Mouse (Mus musculus): ENCODE data around the gene Ttc7. TPM values are rescaled to one million over a fixed set of nuclear protein-coding genes. Genes with fewer than 3 reads are reported as not detected.

Gene Ttc7
- polyA plus RNA-seq, 1 experiment from 2014 or later, result 2.3 TPM

- 90% methylated on average over 1 of the region's 1 CpGs for WGBS
- Histone ChIP-seq H3K4me2 (ENCODE audit: low read depth, low read length) (no peak overlapping the region), H3K27me3 (ENCODE audit: control insufficient read depth, insufficient read depth, low read length) (no peaks in the 10 kb centered on the region), H3K9me3 (replicated peaks; ENCODE audit: control insufficient read depth, low read length) (no peaks in the 10 kb centered on the region), H3K4me3 (ENCODE audit: low read depth, low read length) (no peak overlapping the region), H3K9ac (replicated peaks; ENCODE audit: low read length) (no peak overlapping the region), H3K27ac (replicated peaks; ENCODE audit: low read depth, low read length) (no peak overlapping the region), H3K36me3 (replicated peaks; ENCODE audit: control insufficient read depth, insufficient read depth, low read depth, low read length) (no peaks in the 10 kb centered on the region), H3K4me1 (ENCODE audit: control insufficient read depth, insufficient read depth, low read length) (no peaks in the 10 kb centered on the region)
- no peak for DNase-seq (ENCODE audit: low spot score)
- ATAC-seq (replicated peaks; ENCODE audit: insufficient number of reproducible peaks, low FRiP score, low TSS enrichment, low read depth), result no peak
Measured at GRCm38 (mm10) chr17:87321673-87322072, 39.0 kb downstream of the Ttc7 start.

DNA sequence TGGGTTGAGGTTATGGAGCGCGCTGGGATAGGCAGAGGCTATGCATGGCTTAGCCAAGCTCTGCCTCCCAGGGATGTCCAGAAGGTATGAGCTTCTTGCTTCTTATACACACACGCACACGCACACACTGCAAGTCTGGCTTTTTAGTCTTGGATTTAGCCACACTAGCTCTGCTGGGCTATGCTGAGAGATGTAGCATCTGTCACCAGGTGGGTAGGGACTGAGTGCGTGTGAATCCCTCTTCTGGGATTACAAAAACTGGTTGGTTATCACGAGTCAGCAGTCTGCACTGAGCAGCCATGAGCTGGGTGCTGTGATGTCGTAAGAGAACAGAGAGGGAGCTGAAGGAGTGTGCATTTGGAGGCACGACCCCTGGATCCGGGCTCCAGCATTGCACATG is 40.5 kb downstream of the Ttc7 start:
- Histone ChIP-seq H3K27me3 (ENCODE audit: control insufficient read depth, insufficient read depth, low read length) (no peaks in the 10 kb centered on the region), H3K4me3 (ENCODE audit: low read depth, low read length) (no peak overlapping the region), H3K27ac (replicated peaks; ENCODE audit: low read depth, low read length) (no peak overlapping the region), H3K9me3 (replicated peaks; ENCODE audit: control insufficient read depth, low read length) (no peaks in the 10 kb centered on the region), H3K4me1 (ENCODE audit: control insufficient read depth, insufficient read depth, low read length) (no peaks in the 10 kb centered on the region), H3K9ac (replicated peaks; ENCODE audit: low read length) (no peak overlapping the region), H3K36me3 (replicated peaks; ENCODE audit: control insufficient read depth, insufficient read depth, low read depth, low read length) (no peaks in the 10 kb centered on the region), H3K4me2 (ENCODE audit: low read depth, low read length) (no peak overlapping the region)
- no peak for DNase-seq (ENCODE audit: low spot score)
- 88% methylated on average over 9 of the region's 9 CpGs for WGBS
- no peak for ATAC-seq (replicated peaks; ENCODE audit: insufficient number of reproducible peaks, low FRiP score, low TSS enrichment, low read depth)

- no peaks in the 10 kb centered on the region for H3K9me3 ChIP-seq (replicated peaks; ENCODE audit: control insufficient read depth, low read length)
- no peaks in the 10 kb centered on the region for H3K36me3 ChIP-seq (replicated peaks; ENCODE audit: control insufficient read depth, insufficient read depth, low read depth, low read length)
- H3K4me2 ChIP-seq (ENCODE audit: low read depth, low read length), result no peak overlapping the region
- H3K9ac ChIP-seq (replicated peaks; ENCODE audit: low read length), result no peak overlapping the region
- peaks cover 1% of the 10 kb centered on the region; the same call in 1 of the 2 replicates for H3K4me1 ChIP-seq (ENCODE audit: control insufficient read depth, insufficient read depth, low read length)
- ATAC-seq (replicated peaks; ENCODE audit: insufficient number of reproducible peaks, low FRiP score, low TSS enrichment, low read depth), result no peak
- H3K4me3 ChIP-seq (ENCODE audit: low read depth, low read length), result no peak overlapping the region
- no peak overlapping the region for H3K27ac ChIP-seq (replicated peaks; ENCODE audit: low read depth, low read length)
- peaks cover 2% of the 10 kb centered on the region; the same call in 1 of the 2 replicates for H3K27me3 ChIP-seq (ENCODE audit: control insufficient read depth, insufficient read depth, low read length)
- no peak for DNase-seq (ENCODE audit: low spot score)
- WGBS, result 80% methylated on average over 15 of the region's 15 CpGs
Measured at GRCm38 (mm10) chr17:87325501-87325900, 42.8 kb downstream of the Ttc7 start.

- peaks cover 5% of the 10 kb centered on the region for H3K4me1 ChIP-seq (ENCODE audit: control insufficient read depth, insufficient read depth, low read length)
- H3K27me3 ChIP-seq (ENCODE audit: control insufficient read depth, insufficient read depth, low read length), result peaks cover 2% of the 10 kb centered on the region; the same call in 1 of the 2 replicates
- H3K36me3 ChIP-seq (replicated peaks; ENCODE audit: control insufficient read depth, insufficient read depth, low read depth, low read length), result no peaks in the 10 kb centered on the region
- no peak overlapping the region for H3K9ac ChIP-seq (replicated peaks; ENCODE audit: low read length)
- DNase-seq (ENCODE audit: low spot score) (peak; percentile 61), ATAC-seq (replicated peaks; ENCODE audit: insufficient number of reproducible peaks, low FRiP score, low TSS enrichment, low read depth) (0 out of 2 replicates have a peak, but pooled peaks have one; percentile 14)
- no peaks in the 10 kb centered on the region for H3K9me3 ChIP-seq (replicated peaks; ENCODE audit: control insufficient read depth, low read length)
- 26% methylated on average over 6 of the region's 6 CpGs for WGBS
- no peak overlapping the region for H3K27ac ChIP-seq (replicated peaks; ENCODE audit: low read depth, low read length)
- H3K4me2 ChIP-seq (ENCODE audit: low read depth, low read length), result no peak overlapping the region
- H3K4me3 ChIP-seq (ENCODE audit: low read depth, low read length), result no peak overlapping the region
Measured at GRCm38 (mm10) chr17:87326987-87327386, 44.3 kb downstream of the Ttc7 start.

- ATAC-seq (replicated peaks; ENCODE audit: insufficient number of reproducible peaks, low FRiP score, low TSS enrichment, low read depth) (no peak), DNase-seq (ENCODE audit: low spot score) (no peak)
- Histone ChIP-seq H3K4me1 (ENCODE audit: control insufficient read depth, insufficient read depth, low read length) (peaks cover 5% of the 10 kb centered on the region), H3K36me3 (replicated peaks; ENCODE audit: control insufficient read depth, insufficient read depth, low read depth, low read length) (no peaks in the 10 kb centered on the region), H3K4me2 (ENCODE audit: low read depth, low read length) (no peak overlapping the region), H3K27ac (replicated peaks; ENCODE audit: low read depth, low read length) (no peak overlapping the region), H3K9me3 (replicated peaks; ENCODE audit: control insufficient read depth, low read length) (no peaks in the 10 kb centered on the region), H3K4me3 (ENCODE audit: low read depth, low read length) (no peak overlapping the region), H3K9ac (replicated peaks; ENCODE audit: low read length) (no peak overlapping the region), H3K27me3 (ENCODE audit: control insufficient read depth, insufficient read depth, low read length) (peaks cover 2% of the 10 kb centered on the region; the same call in 1 of the 2 replicates)
- WGBS, result 66% methylated on average over 8 of the region's 8 CpGs
Measured at GRCm38 (mm10) chr17:87327645-87328044, 45.0 kb downstream of the Ttc7 start.

GRCm38 (mm10) chr17:87328177-87328768 is 45.6 kb downstream of the Ttc7 start:
- H3K36me3 ChIP-seq (replicated peaks; ENCODE audit: control insufficient read depth, insufficient read depth, low read depth, low read length), result no peaks in the 10 kb centered on the region
- H3K4me3 ChIP-seq (ENCODE audit: low read depth, low read length), result no peak overlapping the region
- no peak overlapping the region for H3K9ac ChIP-seq (replicated peaks; ENCODE audit: low read length)
- no peak overlapping the region for H3K27ac ChIP-seq (replicated peaks; ENCODE audit: low read depth, low read length)
- WGBS, result 62% methylated on average over 7 of the region's 9 CpGs
- peaks cover 5% of the 10 kb centered on the region for H3K4me1 ChIP-seq (ENCODE audit: control insufficient read depth, insufficient read depth, low read length)
- ATAC-seq (replicated peaks; ENCODE audit: insufficient number of reproducible peaks, low FRiP score, low TSS enrichment, low read depth) (no peak), DNase-seq (ENCODE audit: low spot score) (no peak)
- peaks cover 2% of the 10 kb centered on the region; the same call in 1 of the 2 replicates for H3K27me3 ChIP-seq (ENCODE audit: control insufficient read depth, insufficient read depth, low read length)
- H3K9me3 ChIP-seq (replicated peaks; ENCODE audit: control insufficient read depth, low read length), result no peaks in the 10 kb centered on the region
- H3K4me2 ChIP-seq (ENCODE audit: low read depth, low read length), result no peak overlapping the region

DNA sequence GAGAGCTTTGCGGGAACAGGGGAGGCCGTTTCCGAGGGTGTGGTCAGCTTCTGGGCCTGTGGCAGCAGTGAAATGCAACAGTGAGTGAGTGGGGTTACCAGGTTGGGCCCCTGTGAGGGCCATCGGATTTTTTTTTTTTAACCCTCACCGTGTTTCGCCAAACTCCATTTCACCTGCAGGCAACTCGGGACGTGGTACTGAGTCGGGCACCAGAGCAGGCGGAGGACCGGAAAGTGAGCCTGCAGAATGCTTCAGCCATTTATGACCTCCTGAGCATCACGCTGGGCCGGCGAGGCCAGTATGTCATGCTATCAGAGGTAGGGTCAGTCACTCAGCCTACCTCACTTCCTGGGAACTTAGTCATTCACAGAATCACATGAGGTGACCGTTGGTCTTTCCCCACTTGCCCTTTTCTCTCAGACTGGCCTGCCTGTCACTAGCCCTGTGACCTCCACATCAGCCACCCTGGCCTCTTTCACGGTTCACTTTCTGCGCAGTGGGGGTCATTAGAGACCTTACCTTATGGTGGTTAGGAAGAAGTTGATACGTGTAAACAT is 46.5 kb downstream of the Ttc7 start:
- no peak for DNase-seq (ENCODE audit: low spot score)
- Histone ChIP-seq H3K36me3 (replicated peaks; ENCODE audit: control insufficient read depth, insufficient read depth, low read depth, low read length) (no peaks in the 10 kb centered on the region), H3K27ac (replicated peaks; ENCODE audit: low read depth, low read length) (no peak overlapping the region), H3K4me3 (ENCODE audit: low read depth, low read length) (no peak overlapping the region), H3K27me3 (ENCODE audit: control insufficient read depth, insufficient read depth, low read length) (peaks cover 2% of the 10 kb centered on the region; the same call in 1 of the 2 replicates), H3K9ac (replicated peaks; ENCODE audit: low read length) (no peak overlapping the region), H3K4me1 (ENCODE audit: control insufficient read depth, insufficient read depth, low read length) (peaks cover 5% of the 10 kb centered on the region), H3K4me2 (ENCODE audit: low read depth, low read length) (no peak overlapping the region), H3K9me3 (replicated peaks; ENCODE audit: control insufficient read depth, low read length) (no peaks in the 10 kb centered on the region)
- ATAC-seq (replicated peaks; ENCODE audit: insufficient number of reproducible peaks, low FRiP score, low TSS enrichment, low read depth), result no peak
- WGBS, result 82% methylated on average over 18 of the region's 18 CpGs

- H3K4me1 ChIP-seq (ENCODE audit: control insufficient read depth, insufficient read depth, low read length), result peaks cover 5% of the 10 kb centered on the region
Measured at GRCm38 (mm10) chr17:87330250-87330920, 47.7 kb downstream of the Ttc7 start.

More at GRCm38 (mm10) chr17:87330250-87330920, 47.7 kb downstream of the Ttc7 start:
- 0 out of 2 replicates have a peak overlapping the region, but pooled peaks have one; percentile 11 for H3K4me2 ChIP-seq (ENCODE audit: low read depth, low read length)
- H3K9me3 ChIP-seq (replicated peaks; ENCODE audit: control insufficient read depth, low read length), result no peaks in the 10 kb centered on the region
- no peak overlapping the region for H3K4me3 ChIP-seq (ENCODE audit: low read depth, low read length)
- ATAC-seq (replicated peaks; ENCODE audit: insufficient number of reproducible peaks, low FRiP score, low TSS enrichment, low read depth) (0 out of 2 replicates have a peak, but pooled peaks have one; percentile 11), DNase-seq (ENCODE audit: low spot score) (no peak)
- 30% methylated on average over 22 of the region's 22 CpGs for WGBS
- H3K27me3 ChIP-seq (ENCODE audit: control insufficient read depth, insufficient read depth, low read length), result peaks cover 2% of the 10 kb centered on the region; the same call in 1 of the 2 replicates
- H3K9ac ChIP-seq (replicated peaks; ENCODE audit: low read length), result peak overlapping the region; percentile 10
- no peak overlapping the region for H3K27ac ChIP-seq (replicated peaks; ENCODE audit: low read depth, low read length)
- H3K36me3 ChIP-seq (replicated peaks; ENCODE audit: control insufficient read depth, insufficient read depth, low read depth, low read length), result no peaks in the 10 kb centered on the region
